Mouse (Mus musculus): Measurements from ENCODE around the gene Arntl. TPM values are rescaled to one million over a fixed set of nuclear protein-coding genes. Genes with fewer than 3 reads are reported as not detected.

Gene Arntl
- polyA plus RNA-seq, 1 experiment from 2014 or later: 16.2 TPM

- ATAC-seq (replicated peaks): no peak
- 49% methylated on average over 6 of the region's 6 CpGs for WGBS
- Histone ChIP-seq H3K9ac (replicated peaks) (no peak overlapping the region), H3K4me3 (no peak overlapping the region), H3K36me3 (no peaks in the 10 kb centered on the region), H3K4me2 (replicated peaks) (no peak overlapping the region), H3K4me1 (peaks cover 24% of the 10 kb centered on the region), H3K9me3 (no peaks in the 10 kb centered on the region), H3K27me3 (peaks cover 10% of the 10 kb centered on the region), H3K27ac (replicated peaks) (no peak overlapping the region)
Measured at GRCm38 (mm10) chr7:113214245-113215169, 7.2 kb downstream of the Arntl start.

DNA sequence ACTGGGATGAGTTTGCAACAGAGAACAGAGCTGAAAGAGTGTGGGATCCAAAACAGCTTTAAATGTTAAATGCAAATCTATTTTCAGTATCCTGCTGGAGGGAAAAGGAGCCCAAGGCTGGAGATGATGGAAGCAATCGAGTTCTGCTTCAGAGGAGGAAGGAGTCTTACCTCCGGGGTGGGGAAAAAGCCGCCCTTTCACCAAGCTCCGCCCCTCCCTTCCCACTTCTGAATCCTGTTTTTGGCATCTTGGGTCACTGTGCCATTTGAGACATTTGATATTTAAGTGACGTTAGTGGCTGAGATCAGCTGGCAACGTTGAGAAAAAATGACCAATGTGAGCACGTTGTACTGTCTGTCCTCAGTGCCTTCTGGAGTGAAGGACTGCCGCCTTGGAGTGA lies 8.9 kb downstream of the Arntl start:
- no peak for ATAC-seq (replicated peaks)
- H3K4me3 ChIP-seq: no peak overlapping the region
- H3K27me3 ChIP-seq: no peaks in the 10 kb centered on the region
- H3K27ac ChIP-seq (replicated peaks): no peak overlapping the region
- H3K9me3 ChIP-seq: no peaks in the 10 kb centered on the region
- H3K4me2 ChIP-seq (replicated peaks): no peak overlapping the region
- peaks cover 24% of the 10 kb centered on the region for H3K4me1 ChIP-seq
- WGBS: 65% methylated on average over 8 of the region's 8 CpGs
- H3K36me3 ChIP-seq: no peaks in the 10 kb centered on the region
- no peak overlapping the region for H3K9ac ChIP-seq (replicated peaks)

- H3K4me3 ChIP-seq: no peak overlapping the region
- H3K4me1 ChIP-seq: peaks cover 20% of the 10 kb centered on the region
- H3K27me3 ChIP-seq: no peaks in the 10 kb centered on the region
- H3K9me3 ChIP-seq: no peaks in the 10 kb centered on the region
- H3K4me2 ChIP-seq (replicated peaks): no peak overlapping the region
- no peak overlapping the region for H3K27ac ChIP-seq (replicated peaks)
- no peak for ATAC-seq (replicated peaks)
- no peaks in the 10 kb centered on the region for H3K36me3 ChIP-seq
- WGBS: 77% methylated on average over 13 of the region's 13 CpGs
- H3K9ac ChIP-seq (replicated peaks): no peak overlapping the region
Measured at GRCm38 (mm10) chr7:113219416-113219815, 12.2 kb downstream of the Arntl start.

- H3K9me3 ChIP-seq: no peaks in the 10 kb centered on the region
- 88% methylated on average over 3 of the region's 3 CpGs for WGBS
- peaks cover 15% of the 10 kb centered on the region for H3K4me1 ChIP-seq
- no peak for ATAC-seq (replicated peaks)
- no peaks in the 10 kb centered on the region for H3K27me3 ChIP-seq
- no peak overlapping the region for H3K4me2 ChIP-seq (replicated peaks)
- no peaks in the 10 kb centered on the region for H3K36me3 ChIP-seq
- no peak overlapping the region for H3K9ac ChIP-seq (replicated peaks)
- no peak overlapping the region for H3K4me3 ChIP-seq
- H3K27ac ChIP-seq (replicated peaks): no peak overlapping the region
Measured at GRCm38 (mm10) chr7:113219864-113220263, 12.6 kb downstream of the Arntl start.

GRCm38 (mm10) chr7:113220691-113221238 lies 13.5 kb downstream of the Arntl start:
- 65% methylated on average over 6 of the region's 6 CpGs for WGBS
- H3K9ac ChIP-seq (replicated peaks): no peak overlapping the region
- no peak overlapping the region for H3K27ac ChIP-seq (replicated peaks)
- H3K27me3 ChIP-seq: no peaks in the 10 kb centered on the region
- no peak overlapping the region for H3K4me3 ChIP-seq
- peaks cover 7% of the 10 kb centered on the region; the same call in 1 of the 2 replicates for H3K4me1 ChIP-seq
- no peaks in the 10 kb centered on the region for H3K36me3 ChIP-seq
- H3K4me2 ChIP-seq (replicated peaks): no peak overlapping the region
- ATAC-seq (replicated peaks): no peak
- no peaks in the 10 kb centered on the region for H3K9me3 ChIP-seq

DNA sequence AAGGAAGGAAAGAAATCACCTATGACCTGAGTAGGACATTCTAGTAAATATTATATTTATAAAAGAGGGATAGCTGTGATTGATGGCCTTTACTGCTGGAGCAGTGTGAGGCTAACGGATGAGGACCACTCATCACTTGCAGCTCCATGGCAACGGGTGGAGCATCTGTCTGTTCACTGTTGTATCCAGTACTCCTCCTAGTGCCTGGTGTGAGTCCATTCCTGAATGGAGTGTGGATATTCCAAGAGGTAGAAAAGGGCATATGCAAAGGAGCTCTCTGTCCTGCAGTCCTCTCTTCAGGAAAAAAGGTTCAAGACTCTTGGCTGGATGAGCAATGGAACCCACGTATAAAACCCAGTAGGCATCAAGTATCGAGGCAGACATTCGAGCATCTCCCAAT lies 15.6 kb downstream of the Arntl start:
- H3K9me3 ChIP-seq: no peaks in the 10 kb centered on the region
- no peaks in the 10 kb centered on the region for H3K36me3 ChIP-seq
- H3K27me3 ChIP-seq: no peaks in the 10 kb centered on the region
- no peak overlapping the region for H3K27ac ChIP-seq (replicated peaks)
- 86% methylated on average over 5 of the region's 5 CpGs for WGBS
- no peak overlapping the region for H3K9ac ChIP-seq (replicated peaks)
- H3K4me2 ChIP-seq (replicated peaks): no peak overlapping the region
- ATAC-seq (replicated peaks): no peak
- peaks cover 3% of the 10 kb centered on the region; the same call in 1 of the 2 replicates for H3K4me1 ChIP-seq
- H3K4me3 ChIP-seq: no peak overlapping the region

DNA sequence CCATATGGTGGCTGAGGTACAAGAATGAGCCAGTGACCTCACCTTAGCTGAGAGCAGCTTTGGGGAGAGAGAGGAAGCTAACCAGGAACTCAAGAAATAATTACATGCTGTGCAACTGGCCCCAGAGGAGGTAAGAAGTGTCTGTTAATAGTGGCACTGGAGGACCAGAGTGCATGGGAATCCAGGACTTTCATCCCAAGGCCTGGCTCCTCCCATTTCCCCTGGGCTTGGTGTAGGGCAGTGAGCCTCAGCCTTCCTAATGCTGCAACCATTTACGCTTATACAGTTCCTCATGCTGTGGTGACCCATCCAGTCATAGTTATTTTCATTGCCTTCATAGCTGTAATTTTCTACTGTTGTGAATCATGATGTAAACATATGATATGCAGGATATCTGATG lies 17.4 kb downstream of the Arntl start:
- 97% methylated on average over 1 of the region's 1 CpGs for WGBS
- Histone ChIP-seq H3K27me3 (no peaks in the 10 kb centered on the region), H3K4me3 (no peak overlapping the region), H3K4me1 (peaks cover 3% of the 10 kb centered on the region; the same call in 1 of the 2 replicates), H3K9me3 (no peaks in the 10 kb centered on the region), H3K27ac (replicated peaks) (no peak overlapping the region), H3K9ac (replicated peaks) (no peak overlapping the region), H3K4me2 (replicated peaks) (no peak overlapping the region), H3K36me3 (no peaks in the 10 kb centered on the region)
- no peak for ATAC-seq (replicated peaks)

- 77% methylated on average over 6 of the region's 6 CpGs for WGBS
- H3K36me3 ChIP-seq: no peaks in the 10 kb centered on the region
- H3K4me2 ChIP-seq (replicated peaks): no peak overlapping the region
Measured at GRCm38 (mm10) chr7:113228498-113228897, 21.2 kb downstream of the Arntl start.

DNA sequence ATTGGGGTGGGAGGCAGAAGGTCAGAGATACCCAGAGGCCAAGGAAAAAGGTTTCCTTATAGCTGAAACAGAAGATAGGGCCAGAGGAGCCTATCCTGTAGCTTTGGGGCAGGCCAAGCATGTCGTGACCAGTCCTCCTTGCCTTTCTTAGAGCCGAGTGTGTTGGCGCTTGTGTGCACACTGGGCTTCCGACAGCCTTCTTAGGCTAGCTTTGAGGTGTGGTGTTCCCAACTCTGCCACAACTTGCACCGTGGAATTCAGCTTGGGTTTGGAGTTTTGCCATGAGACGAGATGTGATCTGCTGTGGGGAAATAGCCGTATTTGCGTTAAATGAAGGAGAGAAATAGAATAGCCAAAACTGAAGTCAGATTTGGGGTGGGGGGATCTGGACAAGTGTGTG lies 28.9 kb downstream of the Arntl start:
- Histone ChIP-seq H3K27me3 (no peaks in the 10 kb centered on the region), H3K4me1 (0 out of 2 replicates have a peak, but pooled peaks cover 6% of the 10 kb centered on the region), H3K9ac (replicated peaks) (no peak overlapping the region), H3K36me3 (no peaks in the 10 kb centered on the region), H3K4me3 (no peak overlapping the region), H3K4me2 (replicated peaks) (no peak overlapping the region), H3K27ac (replicated peaks) (no peak overlapping the region), H3K9me3 (no peaks in the 10 kb centered on the region)
- ATAC-seq (replicated peaks): no peak
- 91% methylated on average over 8 of the region's 8 CpGs for WGBS

More at GRCm38 (mm10) chr7:113228498-113228897, 21.2 kb downstream of the Arntl start:
- Histone ChIP-seq H3K27me3 (no peaks in the 10 kb centered on the region), H3K4me3 (no peak overlapping the region), H3K4me1 (no peaks in the 10 kb centered on the region), H3K9me3 (no peaks in the 10 kb centered on the region), H3K27ac (replicated peaks) (no peak overlapping the region), H3K9ac (replicated peaks) (no peak overlapping the region)
- no peak for ATAC-seq (replicated peaks)

DNA sequence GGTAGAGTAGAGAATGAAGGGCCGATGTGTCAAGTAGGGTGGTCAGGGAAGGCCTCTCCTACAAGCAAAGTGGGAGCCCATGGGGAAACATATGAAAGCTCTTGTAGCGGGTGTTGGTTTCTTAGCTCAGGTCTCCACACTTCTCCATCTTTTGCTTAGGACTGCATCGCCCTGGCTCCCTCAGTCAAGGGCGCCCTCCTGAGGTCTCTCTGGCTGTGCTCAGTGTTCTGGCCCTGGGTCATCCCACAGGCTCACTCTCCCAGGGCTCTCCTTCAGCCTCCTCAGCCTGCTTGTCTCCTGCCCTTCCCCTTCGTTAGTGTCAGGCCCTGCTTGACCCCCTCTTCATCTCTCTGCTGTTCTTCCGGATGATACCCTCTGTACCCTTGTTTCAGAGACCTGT lies 31.1 kb downstream of the Arntl start:
- H3K4me3 ChIP-seq: no peak overlapping the region
- H3K4me1 ChIP-seq: peaks cover 23% of the 10 kb centered on the region
- ATAC-seq (replicated peaks): no peak
- no peak overlapping the region for H3K4me2 ChIP-seq (replicated peaks)
- no peak overlapping the region for H3K9ac ChIP-seq (replicated peaks)
- H3K9me3 ChIP-seq: no peaks in the 10 kb centered on the region
- H3K27me3 ChIP-seq: no peaks in the 10 kb centered on the region
- no peak overlapping the region for H3K27ac ChIP-seq (replicated peaks)
- 72% methylated on average over 6 of the region's 6 CpGs for WGBS
- no peaks in the 10 kb centered on the region for H3K36me3 ChIP-seq

- Histone ChIP-seq H3K36me3 (no peaks in the 10 kb centered on the region), H3K4me2 (replicated peaks) (no peak overlapping the region), H3K4me3 (no peak overlapping the region), H3K27ac (replicated peaks) (no peak overlapping the region), H3K9ac (replicated peaks) (no peak overlapping the region), H3K27me3 (no peaks in the 10 kb centered on the region), H3K9me3 (no peaks in the 10 kb centered on the region), H3K4me1 (peaks cover 23% of the 10 kb centered on the region)
- 85% methylated on average over 4 of the region's 4 CpGs for WGBS
- no peak for ATAC-seq (replicated peaks)
Measured at GRCm38 (mm10) chr7:113239448-113240130, 32.3 kb downstream of the Arntl start.

DNA sequence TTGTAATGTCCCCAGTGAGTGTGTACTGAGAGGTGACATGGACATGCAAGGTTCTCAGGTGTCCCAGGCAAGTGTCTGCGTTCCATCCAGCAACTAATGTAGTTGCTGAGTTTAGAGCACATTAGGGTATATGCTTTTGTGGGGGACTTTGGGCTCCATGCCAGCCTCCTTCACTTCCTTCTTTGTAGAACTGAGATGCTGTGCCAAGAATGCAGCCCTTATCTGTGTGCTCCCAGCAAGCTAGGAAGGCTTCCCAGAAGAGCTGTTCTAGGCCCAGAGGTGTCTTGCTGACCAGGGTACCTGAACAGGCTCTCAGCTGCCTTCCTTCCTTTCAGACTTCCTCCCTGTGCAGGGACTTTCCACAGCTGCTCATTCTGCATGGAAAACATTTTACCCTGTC lies 33.2 kb downstream of the Arntl start:
- H3K36me3 ChIP-seq: no peaks in the 10 kb centered on the region
- H3K4me3 ChIP-seq: no peak overlapping the region
- no peak overlapping the region for H3K27ac ChIP-seq (replicated peaks)
- WGBS: 78% methylated on average over 1 of the region's 1 CpGs
- H3K4me2 ChIP-seq (replicated peaks): no peak overlapping the region
- no peak for ATAC-seq (replicated peaks)
- H3K9me3 ChIP-seq: no peaks in the 10 kb centered on the region
- H3K27me3 ChIP-seq: no peaks in the 10 kb centered on the region
- peaks cover 23% of the 10 kb centered on the region for H3K4me1 ChIP-seq
- no peak overlapping the region for H3K9ac ChIP-seq (replicated peaks)

All from forebrain, embryonic 15.5 days (tissue).